Mouse (Mus musculus) limb, embryonic 13.5 days (tissue): ENCODE results near the gene Sun2. TPM values are rescaled to one million over a fixed set of nuclear protein-coding genes. Genes with fewer than 3 reads are reported as not detected.

Experiments used
- ATAC-seq: fragments of 200-750 bp; cut with Nextera tagmentation; 2 replicates; pipeline ENCODE4 v1.8.0; 2017; ENCODE audit warnings: low read depth, moderate number of reproducible peaks, moderate TSS enrichment; ENCODE audit not compliant: low FRiP score
- H3K27ac ChIP-seq: fragments of 300-500 bp; sonication (generic); 2 replicates; pipeline ENCODE4 v1.5.1; 2015; ENCODE audit warnings: inconsistent platforms, mild to moderate bottlenecking, moderate library complexity
- H3K27me3 ChIP-seq: fragments of 300-500 bp; sonication (generic); 2 replicates; pipeline ENCODE4 v1.6.1; 2015; ENCODE audit warnings: mild to moderate bottlenecking, inconsistent platforms
- H3K36me3 ChIP-seq: fragments of 300-500 bp; sonication (generic); 2 replicates; pipeline ENCODE4 v1.6.1; 2015; ENCODE audit warnings: inconsistent platforms, mild to moderate bottlenecking, moderate library complexity
- H3K4me1 ChIP-seq: fragments of 300-500 bp; sonication (generic); 2 replicates; pipeline ENCODE4 v1.6.1; 2015; ENCODE audit warnings: inconsistent platforms
- H3K4me2 ChIP-seq: fragments of 300-500 bp; sonication (generic); replicated peaks from 2 replicates; pipeline ENCODE4 v1.6.1; 2015; ENCODE audit warnings: inconsistent platforms, mild to moderate bottlenecking, moderate library complexity
- H3K4me3 ChIP-seq: fragments of 300-500 bp; sonication (generic); 2 replicates; pipeline ENCODE4 v1.5.1; 2015; ENCODE audit warnings: moderate library complexity, mild to moderate bottlenecking, inconsistent platforms
- H3K9ac ChIP-seq: fragments of 300-500 bp; sonication (generic); 2 replicates; pipeline ENCODE4 v1.6.1; 2015; ENCODE audit warnings: mild to moderate bottlenecking, inconsistent platforms
- H3K9me3 ChIP-seq: fragments of 300-500 bp; sonication (generic); 2 replicates; pipeline ENCODE4 v1.6.1; 2016; ENCODE audit warnings: inconsistent platforms
- WGBS: fragments of 180-500 bp; shearing (Covaris S2); methylation state at CpG from one replicate; pipeline ENCODE4 v1.1.7; 2015; 5-methylcytosine and 5-hydroxymethylcytosine counted together
- polyA plus RNA-seq: library from polyadenylated mRNA; unstranded; fragments of >200 nt; fragmentation: Nextera tagmentation; extraction: Ambion mirVana; gene quantifications from 2 replicates; pipeline ENCODE4 v1.2.1, GENCODE M21; 2015

Sun2 gene
- polyA plus RNA-seq, 1 experiment from 2014 or later, result 7.8 TPM

GRCm38 (mm10) chr15:79753420-79753752 lies 11.1 kb upstream of the Sun2 start:
- Histone ChIP-seq H3K4me3 (no peak overlapping the region), H3K9me3 (no peaks in the 10 kb centered on the region), H3K27ac (no peak overlapping the region), H3K4me2 (no peak overlapping the region), H3K4me1 (peaks cover 4% of the 10 kb centered on the region), H3K9ac (peak overlapping the region; percentile 35; the same call in 1 of the 2 replicates), H3K36me3 (0 out of 2 replicates have a peak, but pooled peaks cover 5% of the 10 kb centered on the region), H3K27me3 (no peaks in the 10 kb centered on the region)
- 86% methylated on average over 3 of the region's 3 CpGs for WGBS
- ATAC-seq, result 0 out of 2 replicates have a peak, but pooled peaks have one; percentile 8

- Histone ChIP-seq H3K27me3 (no peaks in the 10 kb centered on the region), H3K36me3 (0 out of 2 replicates have a peak, but pooled peaks cover 5% of the 10 kb centered on the region), H3K27ac (no peak overlapping the region), H3K4me1 (peaks cover 4% of the 10 kb centered on the region), H3K4me2 (no peak overlapping the region), H3K9me3 (no peaks in the 10 kb centered on the region), H3K9ac (no peak overlapping the region), H3K4me3 (no peak overlapping the region)
- ATAC-seq, result peak; percentile 59; the same call in 1 of the 2 replicates
- WGBS, result 21% methylated on average over 11 of the region's 11 CpGs
Observed at GRCm38 (mm10) chr15:79752742-79753419, 10.5 kb upstream of the Sun2 start.

- Histone ChIP-seq H3K4me3 (no peak overlapping the region), H3K9ac (no peak overlapping the region), H3K36me3 (no peaks in the 10 kb centered on the region), H3K27ac (no peak overlapping the region), H3K4me2 (no peak overlapping the region), H3K27me3 (no peaks in the 10 kb centered on the region), H3K4me1 (peaks cover 4% of the 10 kb centered on the region), H3K9me3 (no peaks in the 10 kb centered on the region)
- no peak for ATAC-seq
- WGBS, result 81% methylated on average over 17 of the region's 17 CpGs
Observed at GRCm38 (mm10) chr15:79751772-79752171, 9.4 kb upstream of the Sun2 start.

DNA sequence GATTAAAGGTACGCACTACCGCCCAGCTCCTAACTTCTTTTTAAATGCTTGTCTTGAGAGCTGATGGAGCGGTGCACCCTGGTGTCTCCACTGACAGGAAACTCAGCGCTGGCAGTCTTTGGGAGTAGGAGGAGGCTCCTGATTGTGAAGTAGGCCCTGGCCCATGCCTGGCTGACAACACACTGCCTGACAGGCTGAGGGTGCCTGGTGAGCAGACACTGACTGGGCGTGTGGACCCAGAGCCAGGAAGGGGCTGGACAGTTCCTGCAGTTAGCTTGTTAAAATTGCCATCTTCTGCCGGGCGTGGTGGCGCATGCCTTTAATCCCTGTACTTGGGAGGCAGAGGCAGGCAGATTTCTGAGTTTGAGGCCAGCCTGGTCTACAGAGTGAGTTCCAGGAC lies 7.9 kb upstream of the Sun2 start:
- Histone ChIP-seq H3K27ac (no peak overlapping the region), H3K9ac (no peak overlapping the region), H3K4me2 (no peak overlapping the region), H3K27me3 (no peaks in the 10 kb centered on the region), H3K4me1 (peaks cover 10% of the 10 kb centered on the region), H3K36me3 (no peaks in the 10 kb centered on the region), H3K4me3 (no peak overlapping the region), H3K9me3 (no peaks in the 10 kb centered on the region)
- 85% methylated on average over 8 of the region's 8 CpGs for WGBS
- no peak for ATAC-seq

- no peak for ATAC-seq
- H3K27ac ChIP-seq, result no peak overlapping the region
- H3K4me3 ChIP-seq, result no peak overlapping the region
- no peaks in the 10 kb centered on the region for H3K36me3 ChIP-seq
- no peaks in the 10 kb centered on the region for H3K27me3 ChIP-seq
- no peaks in the 10 kb centered on the region for H3K9me3 ChIP-seq
- WGBS, result 88% methylated on average over 7 of the region's 7 CpGs
- H3K9ac ChIP-seq, result no peak overlapping the region
- H3K4me2 ChIP-seq, result no peak overlapping the region
- peaks cover 18% of the 10 kb centered on the region for H3K4me1 ChIP-seq
Observed at GRCm38 (mm10) chr15:79749162-79749561, 6.8 kb upstream of the Sun2 start.

- peaks cover 17% of the 10 kb centered on the region for H3K4me1 ChIP-seq
- H3K9me3 ChIP-seq, result no peaks in the 10 kb centered on the region
- H3K4me3 ChIP-seq, result no peak overlapping the region
- H3K9ac ChIP-seq, result no peak overlapping the region
- H3K27me3 ChIP-seq, result no peaks in the 10 kb centered on the region
- H3K36me3 ChIP-seq, result no peaks in the 10 kb centered on the region
- no peak for ATAC-seq
- no peak overlapping the region for H3K4me2 ChIP-seq
- 61% methylated on average over 11 of the region's 11 CpGs for WGBS
- H3K27ac ChIP-seq, result no peak overlapping the region
Observed at GRCm38 (mm10) chr15:79747998-79748397, 5.7 kb upstream of the Sun2 start.

DNA sequence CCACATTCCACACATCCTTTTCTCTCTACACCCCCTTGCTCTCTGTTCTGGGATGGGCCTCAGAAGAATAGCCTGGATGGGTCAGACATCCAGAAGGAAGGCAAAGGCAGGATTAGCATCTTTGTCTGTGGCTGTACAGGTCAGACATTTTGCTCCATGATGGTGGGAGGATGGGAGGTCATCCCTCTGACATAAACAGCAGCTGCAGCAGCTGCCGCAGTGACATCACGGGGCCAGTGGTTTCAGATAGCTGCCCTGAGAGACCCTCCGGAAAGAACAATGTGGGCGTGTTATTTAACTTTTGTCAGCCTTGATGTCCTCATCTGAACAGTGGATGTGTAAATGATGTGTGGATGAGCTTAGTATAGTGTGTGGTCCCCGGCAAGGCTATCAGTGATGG lies 3.5 kb upstream of the Sun2 start:
- Histone ChIP-seq H3K9me3 (no peaks in the 10 kb centered on the region), H3K4me3 (no peak overlapping the region), H3K27ac (no peak overlapping the region), H3K4me1 (peaks cover 28% of the 10 kb centered on the region), H3K9ac (no peak overlapping the region), H3K27me3 (no peaks in the 10 kb centered on the region), H3K4me2 (no peak overlapping the region), H3K36me3 (no peaks in the 10 kb centered on the region)
- WGBS, result 88% methylated on average over 5 of the region's 5 CpGs
- no peak for ATAC-seq

- Histone ChIP-seq H3K4me1 (peaks cover 34% of the 10 kb centered on the region), H3K4me3 (no peak overlapping the region), H3K4me2 (peak overlapping the region; percentile 11; the same call in 1 of the 2 replicates), H3K27me3 (no peaks in the 10 kb centered on the region), H3K9me3 (no peaks in the 10 kb centered on the region), H3K36me3 (no peaks in the 10 kb centered on the region), H3K9ac (no peak overlapping the region), H3K27ac (no peak overlapping the region; the same call in 1 of the 2 replicates)
- ATAC-seq, result no peak
- 58% methylated on average over 10 of the region's 10 CpGs for WGBS
Observed at GRCm38 (mm10) chr15:79745312-79745711, 3.0 kb upstream of the Sun2 start.

- Histone ChIP-seq H3K27ac (no peak overlapping the region), H3K4me3 (no peak overlapping the region), H3K9me3 (no peaks in the 10 kb centered on the region), H3K36me3 (peaks cover under 1% of the 10 kb centered on the region), H3K27me3 (no peaks in the 10 kb centered on the region), H3K9ac (no peak overlapping the region), H3K4me1 (peaks cover 39% of the 10 kb centered on the region), H3K4me2 (peak overlapping the region; percentile 11; the same call in 1 of the 2 replicates)
- 75% methylated on average over 8 of the region's 8 CpGs for WGBS
- no peak for ATAC-seq
Observed at GRCm38 (mm10) chr15:79744742-79745141, 2.4 kb upstream of the Sun2 start.

- Histone ChIP-seq H3K27ac (no peak overlapping the region), H3K36me3 (peaks cover 8% of the 10 kb centered on the region), H3K27me3 (no peaks in the 10 kb centered on the region), H3K4me2 (no peak overlapping the region), H3K9ac (no peak overlapping the region), H3K4me1 (peaks cover 47% of the 10 kb centered on the region), H3K4me3 (no peak overlapping the region), H3K9me3 (no peaks in the 10 kb centered on the region)
- ATAC-seq, result no peak
- 94% methylated on average over 11 of the region's 11 CpGs for WGBS
Observed at GRCm38 (mm10) chr15:79744001-79744400, 1.7 kb upstream of the Sun2 start.

GRCm38 (mm10) chr15:79742706-79743023 lies 329 bp upstream of the Sun2 start:
- H3K27ac ChIP-seq, result no peak overlapping the region

DNA sequence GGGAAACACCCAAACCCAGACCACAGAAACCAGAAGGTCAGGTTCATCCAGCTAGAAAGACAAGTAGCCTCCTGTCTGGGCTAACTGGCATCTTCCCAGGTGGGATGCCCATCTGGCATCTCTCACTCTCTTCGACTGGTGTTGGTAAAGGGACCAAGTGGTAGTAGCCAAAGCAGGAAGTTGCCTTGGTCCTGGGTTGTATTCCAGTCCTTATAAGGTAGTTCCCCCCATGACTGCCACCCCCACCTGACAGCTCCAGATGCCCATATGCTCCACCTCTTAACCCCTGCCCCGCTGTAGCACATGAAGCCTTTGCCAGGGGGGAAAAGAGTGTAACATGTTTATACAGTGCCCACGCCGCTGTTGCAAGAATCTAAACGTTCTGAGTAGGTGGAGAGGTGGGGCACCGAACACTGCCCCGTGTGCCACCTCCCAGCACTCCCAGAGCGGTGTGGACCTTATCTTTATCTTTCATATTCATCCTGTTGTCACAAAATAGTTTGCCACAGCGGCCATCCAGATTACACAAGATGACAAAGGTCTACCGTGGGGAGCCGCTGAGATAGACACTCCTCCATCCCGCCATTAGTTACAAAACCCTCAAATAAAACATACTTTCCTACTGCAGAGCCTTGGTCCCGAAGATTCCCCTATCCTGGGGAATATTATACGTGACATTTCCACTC lies 1.0 kb downstream of the Sun2 start:
- no peaks in the 10 kb centered on the region for H3K27me3 ChIP-seq
- peaks cover 35% of the 10 kb centered on the region for H3K36me3 ChIP-seq
- H3K27ac ChIP-seq, result no peak overlapping the region
- H3K4me1 ChIP-seq, result peaks cover 51% of the 10 kb centered on the region
- H3K4me2 ChIP-seq, result peak overlapping the region; percentile 86
- H3K4me3 ChIP-seq, result peak overlapping the region; percentile 94
- ATAC-seq, result no peak
- H3K9ac ChIP-seq, result peak overlapping the region; percentile 91
- no peaks in the 10 kb centered on the region for H3K9me3 ChIP-seq
- WGBS, result 28% methylated on average over 14 of the region's 14 CpGs

More at GRCm38 (mm10) chr15:79742706-79743023, 329 bp upstream of the Sun2 start:
- H3K9ac ChIP-seq, result peak overlapping the region; percentile 91
- no peak for ATAC-seq
- peaks cover 22% of the 10 kb centered on the region for H3K36me3 ChIP-seq
- H3K4me2 ChIP-seq, result peak overlapping the region; percentile 86
- H3K27me3 ChIP-seq, result no peaks in the 10 kb centered on the region
- peaks cover 51% of the 10 kb centered on the region for H3K4me1 ChIP-seq
- H3K9me3 ChIP-seq, result no peaks in the 10 kb centered on the region
- under 1% methylated on average over 23 of the region's 23 CpGs for WGBS
- H3K4me3 ChIP-seq, result peak overlapping the region; percentile 94
